Comparison of ENCODE assay signal across 21 mouse cellular contexts in the genomic region with DNA sequence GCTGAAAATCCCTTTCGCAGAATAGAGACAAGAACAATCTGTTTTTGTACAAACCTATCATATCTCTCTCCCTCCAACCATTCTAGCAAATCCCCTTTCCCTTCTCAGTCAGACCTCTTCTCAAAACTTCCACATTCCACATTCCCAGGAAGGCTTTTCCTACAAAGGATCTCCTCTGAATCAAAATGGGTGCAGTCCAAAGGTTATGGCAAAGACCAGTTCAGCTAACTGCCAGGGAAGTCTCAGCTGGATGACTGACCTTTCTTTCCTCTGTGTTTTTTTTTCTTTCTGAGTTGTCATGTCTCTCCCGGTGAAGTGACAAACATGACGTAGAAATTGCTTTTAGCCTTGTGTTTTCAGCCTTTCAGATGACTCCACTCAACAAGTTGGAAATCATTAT.
"Had no signal": no experiment of that assay in that cellular context is flagged by ENCODE, and none has a peak within 500 bp of the region (broad histone marks: within the 10 kb centered on the region; RNA-seq: fewer than 3 reads in every experiment).

No protein-coding gene starts in this region.

- H3K4me2 ChIP-seq: liver, embryonic 12.5 days; liver, embryonic 15.5 days; lung, embryonic 15.5 days; midbrain, embryonic 13.5 days; neural tube, embryonic 13.5 days; stomach, embryonic 15.5 days had no signal

- H3K4me1 ChIP-seq: liver, embryonic 12.5 days; liver, embryonic 15.5 days; lung, embryonic 15.5 days; midbrain, embryonic 10.5 days; midbrain, embryonic 13.5 days; neural tube, embryonic 13.5 days; stomach, embryonic 15.5 days had no signal

- ATAC-seq: intestine, postnatal 0 days; liver, embryonic 12.5 days; midbrain, embryonic 13.5 days; midbrain, embryonic 16.5 days had no signal

- H3K4me3 ChIP-seq: left cerebral cortex, adult 2 months; liver, embryonic 12.5 days; liver, embryonic 15.5 days; lung, embryonic 15.5 days; megakaryocyte, embryonic 14.5 days; midbrain, embryonic 10.5 days; midbrain, embryonic 13.5 days; myocyte; neural tube, embryonic 13.5 days; stomach, embryonic 15.5 days had no signal

- H3K9ac ChIP-seq: liver, embryonic 12.5 days; liver, embryonic 15.5 days; lung, embryonic 15.5 days; midbrain, embryonic 13.5 days; neural tube, embryonic 13.5 days; stomach, embryonic 15.5 days had no signal

- H3K36me3 ChIP-seq: liver, embryonic 12.5 days; liver, embryonic 15.5 days; lung, embryonic 15.5 days; midbrain, embryonic 10.5 days; midbrain, embryonic 13.5 days; neural tube, embryonic 13.5 days; stomach, embryonic 15.5 days had no signal

- H3K9me3 ChIP-seq: liver, embryonic 12.5 days; liver, embryonic 15.5 days; lung, embryonic 15.5 days; megakaryocyte, embryonic 14.5 days; midbrain, embryonic 10.5 days; midbrain, embryonic 13.5 days; neural tube, embryonic 13.5 days; stomach, embryonic 15.5 days had no signal

- H3K27me3 ChIP-seq: liver, embryonic 12.5 days; liver, embryonic 15.5 days; lung, embryonic 15.5 days; megakaryocyte, embryonic 14.5 days; midbrain, embryonic 13.5 days; neural tube, embryonic 13.5 days; stomach, embryonic 15.5 days had no signal

- H3K27ac ChIP-seq: kidney, postnatal 0 days; left cerebral cortex, adult 2 months; liver, embryonic 12.5 days; liver, embryonic 15.5 days; lung, embryonic 15.5 days; midbrain, embryonic 10.5 days; midbrain, embryonic 13.5 days; neural tube, embryonic 13.5 days; stomach, embryonic 15.5 days had no signal

- DNase-seq: layer of hippocampus, postnatal 36 days; lung, adult 18-20 months; lung, postnatal 10 days; lung, postnatal 36 days; retina, postnatal 1 day; right cerebral cortex, postnatal 25 days; spleen, adult 18-20 months; thymus, postnatal 25 days had no signal
